Mouse (Mus musculus) adrenal gland, postnatal 4 days (tissue): ENCODE results near the gene Fut11. TPM values are rescaled to one million over a fixed set of nuclear protein-coding genes. Genes with fewer than 3 reads are reported as not detected.

Source experiments
- microRNA-seq: library from miRNA; unstranded; fragments of <30 nt; microRNA quantifications from one replicate; pipeline ENCODE4 v1.2.0, GENCODE M21; 2021
- total RNA-seq, 2 experiments: library from RNA; stranded (reverse); gene quantifications; 2 replicates each; pipeline ENCODE4 v1.2.3; 2021

Fut11 gene
- total RNA-seq, 2 experiments from 2014 or later = 25.9 to 26.1 TPM

Small RNA genes lying within 50 kb of the gene (microRNA-seq; reads per million reads assigned to microRNA genes)
- gene Mir6946 = 0.79 reads per million

Other genes with a start within 250 kb of the Fut11 start
- 1 to 10 TPM; 1.7 to 5.2 TPM for gene Cfap70, start 242.7 kb upstream of the Fut11 start, total RNA-seq
- gene Anxa7, start 214.8 kb upstream of the Fut11 start, total RNA-seq = 10 to 100 TPM; 81.0 to 81.8 TPM
- 1 to 10 TPM; 2.2 to 2.6 TPM for gene Mss51, start 198.1 kb upstream of the Fut11 start, total RNA-seq
- 10 to 100 TPM; 87.7 to 95.3 TPM for gene Ppp3cb, start 148.4 kb upstream of the Fut11 start, total RNA-seq
- 10 to 100 TPM; 20.0 to 20.4 TPM for gene Usp54, start 53.9 kb upstream of the Fut11 start, total RNA-seq
- gene Myoz1, start 38.4 kb upstream of the Fut11 start, total RNA-seq = 10 to 100 TPM; 11.0 to 25.8 TPM
- gene Synpo2l, start 26.6 kb upstream of the Fut11 start, total RNA-seq = 10 to 100 TPM in 1 of 2 experiments, 1 to 10 TPM in 1; 3.6 to 11.8 TPM
- 100 to 1,000 TPM; 137 to 140 TPM for gene Sec24c, start 20.7 kb upstream of the Fut11 start, total RNA-seq
- 10 to 100 TPM; 76.1 to 88.5 TPM for gene Chchd1, start 8.0 kb downstream of the Fut11 start, total RNA-seq
- 100 to 1,000 TPM; 136 to 151 TPM for gene Zswim8, start 12.6 kb downstream of the Fut11 start, total RNA-seq
- gene Ndst2, start 39.6 kb downstream of the Fut11 start, total RNA-seq = 10 to 100 TPM; 46.4 to 49.0 TPM
- gene Camk2g, start 99.1 kb downstream of the Fut11 start, total RNA-seq = 10 to 100 TPM; 77.3 to 87.2 TPM
- gene Plau, start 141.7 kb downstream of the Fut11 start, total RNA-seq = 10 to 100 TPM; 19.8 to 36.6 TPM
- 10 to 100 TPM; 86.9 to 90.2 TPM for gene Vcl, start 234.4 kb downstream of the Fut11 start, total RNA-seq